Mouse (Mus musculus): Measurements from ENCODE around the gene Zfpl1. TPM values are rescaled to one million over a fixed set of nuclear protein-coding genes. Genes with fewer than 3 reads are reported as not detected.
A peak's percentile ranks its signal among the peaks of the same experiment; 100 is the strongest.
"Not testable (repeated sequence)": the region's sequence is repeated elsewhere in the genome, so short reads cannot be mapped to it uniquely, and the experiment has no call there.

Gene Zfpl1
- total RNA-seq, 2 experiments from 2014 or later: 11.2 to 13.1 TPM

GRCm38 (mm10) chr19:6047899-6048166 lies 36.9 kb downstream of the Zfpl1 start:
- intact Hi-C loops (cut with DNase I): loop anchor here (5.0 kb wide), 2 partner anchors 69 to 126 kb away; partner anchors contain the start of genes Cdc42ep2 and Sac3d1
- Histone ChIP-seq H3K27ac (peak overlapping the region; percentile 97), H3K4me3 (peak overlapping the region; percentile 97)
- TF ChIP-seq CTCF (IDR thresholded peaks at IDR 0.05): no peak
- no peak for DNase-seq

- H3K4me3 ChIP-seq: peak overlapping the region; percentile 97
- DNase-seq: no peak
- TF ChIP-seq CTCF (IDR thresholded peaks at IDR 0.05): no peak
- peak overlapping the region; percentile 97 for H3K27ac ChIP-seq
- intact Hi-C loops (cut with DNase I): loop anchor here (5.0 kb wide), 2 partner anchors 70 to 125 kb away; partner anchors contain the start of genes Cdc42ep2 and Sac3d1
Measured at GRCm38 (mm10) chr19:6047154-6047898, 37.4 kb downstream of the Zfpl1 start.

GRCm38 (mm10) chr19:6046294-6047153 lies 38.2 kb downstream of the Zfpl1 start, which contains the start of gene Syvn1:
Gene Syvn1, plus strand, starts transcription at chr19:6046576.
- Histone ChIP-seq H3K4me3 (peak within 1 kb of the TSS; percentile 97), H3K27ac (peak within 1 kb of the TSS; percentile 97)
- no peak for TF ChIP-seq CTCF (IDR thresholded peaks at IDR 0.05)
- intact Hi-C loops (cut with DNase I): loop anchor here (5.0 kb wide), 2 partner anchors 71 to 124 kb away; partner anchors contain the start of genes Cdc42ep2 and Sac3d1
- peak; percentile 93 for DNase-seq

- intact Hi-C loops (cut with DNase I): loop anchor here (1.0 to 5.0 kb wide), 3 partner anchors 72 to 123 kb away; partner anchors contain the start of genes Cdc42ep2 and Sac3d1
- TF ChIP-seq CTCF (IDR thresholded peaks at IDR 0.05): peak; percentile 16; the same call in 1 of the 2 replicates
- no peak for DNase-seq
- Histone ChIP-seq H3K27ac (peak overlapping the region; percentile 97), H3K4me3 (peak overlapping the region; percentile 97)
Measured at GRCm38 (mm10) chr19:6045366-6046293, 39.1 kb downstream of the Zfpl1 start.

DNA sequence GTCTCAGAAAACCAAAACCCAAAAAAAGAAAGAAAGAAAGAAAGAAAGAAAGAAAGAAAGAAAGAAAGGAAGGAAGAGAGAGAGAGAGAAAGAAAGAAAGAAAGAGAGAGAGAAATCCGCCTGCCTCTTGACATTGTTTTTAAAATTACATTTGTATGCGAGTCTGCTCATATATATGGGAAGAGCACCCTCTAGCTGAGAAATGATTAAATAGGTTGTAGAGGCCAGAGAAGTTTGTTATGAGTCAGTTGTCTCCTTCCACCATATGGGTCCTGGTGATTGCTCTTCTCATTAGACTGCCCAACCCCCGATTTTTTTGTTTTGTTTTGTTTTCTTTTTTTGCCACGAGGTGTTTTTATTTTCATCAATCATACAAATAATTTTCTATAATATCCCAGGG lies 40.7 kb downstream of the Zfpl1 start:
- peak; percentile 51 for TF ChIP-seq CTCF (IDR thresholded peaks at IDR 0.05)
- H3K4me3 ChIP-seq; H3K27ac ChIP-seq; DNase-seq; intact Hi-C loops (cut with DNase I): not testable (repeated sequence)

DNA sequence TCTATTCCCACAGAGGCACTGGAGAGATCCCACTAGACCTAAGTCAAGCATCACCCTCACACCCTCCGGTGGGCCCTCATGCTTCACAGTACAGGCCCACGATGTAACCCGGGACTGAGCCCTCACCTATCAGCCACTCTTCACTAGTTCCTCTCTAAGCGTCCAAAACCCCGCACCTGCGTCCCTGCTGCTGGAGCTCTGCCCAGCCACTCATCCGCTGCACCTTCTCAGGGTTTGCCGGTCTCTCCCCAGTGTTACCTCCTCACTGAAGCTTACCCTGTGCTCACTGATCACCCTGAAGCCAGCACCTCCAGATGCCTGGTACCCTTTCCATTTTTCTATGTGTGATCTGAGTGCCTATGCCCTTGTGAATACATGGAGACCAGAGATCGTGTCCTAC lies 42.5 kb downstream of the Zfpl1 start:
- no peak for TF ChIP-seq CTCF (IDR thresholded peaks at IDR 0.05)
- Histone ChIP-seq H3K4me3 (no peak overlapping the region), H3K27ac (no peak overlapping the region)
- intact Hi-C loops (cut with DNase I): no loop called here
- no peak for DNase-seq

- DNase-seq: no peak
- no peak overlapping the region for H3K4me3 ChIP-seq
- intact Hi-C loops (cut with DNase I): no loop called here
- no peak overlapping the region for H3K27ac ChIP-seq
- TF ChIP-seq CTCF (IDR thresholded peaks at IDR 0.05): peak; percentile 29; the same call in 1 of the 2 replicates
Measured at GRCm38 (mm10) chr19:6040002-6040401, 44.8 kb downstream of the Zfpl1 start.

GRCm38 (mm10) chr19:6038326-6038725 lies 46.4 kb downstream of the Zfpl1 start:
- no peak for DNase-seq
- intact Hi-C loops (cut with DNase I): no loop called here
- no peak for TF ChIP-seq CTCF (IDR thresholded peaks at IDR 0.05)
- H3K27ac ChIP-seq: no peak overlapping the region
- no peak overlapping the region for H3K4me3 ChIP-seq

DNA sequence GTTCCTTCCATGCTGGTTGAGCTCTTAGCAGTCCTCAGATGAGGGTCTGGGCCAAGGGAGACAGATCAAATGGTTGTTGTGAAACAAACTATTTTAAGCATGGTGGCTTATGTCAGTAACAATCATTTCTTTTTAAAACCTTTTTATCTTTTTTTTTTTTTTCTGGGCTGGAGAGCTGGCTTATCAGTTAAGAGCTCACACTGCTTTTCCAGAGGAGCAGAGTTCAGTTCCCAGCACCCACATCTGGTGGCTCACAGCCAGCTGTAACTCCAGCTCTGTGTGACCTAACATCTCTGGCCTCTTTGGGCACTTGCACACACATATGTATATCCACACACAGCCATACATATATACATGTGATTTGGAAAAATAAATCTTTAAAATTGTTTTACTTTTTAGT lies 47.1 kb downstream of the Zfpl1 start:
- intact Hi-C loops (cut with DNase I): no loop called here
- no peak for TF ChIP-seq CTCF (IDR thresholded peaks at IDR 0.05)
- H3K4me3 ChIP-seq: no peak overlapping the region
- DNase-seq: no peak
- H3K27ac ChIP-seq: no peak overlapping the region

DNA sequence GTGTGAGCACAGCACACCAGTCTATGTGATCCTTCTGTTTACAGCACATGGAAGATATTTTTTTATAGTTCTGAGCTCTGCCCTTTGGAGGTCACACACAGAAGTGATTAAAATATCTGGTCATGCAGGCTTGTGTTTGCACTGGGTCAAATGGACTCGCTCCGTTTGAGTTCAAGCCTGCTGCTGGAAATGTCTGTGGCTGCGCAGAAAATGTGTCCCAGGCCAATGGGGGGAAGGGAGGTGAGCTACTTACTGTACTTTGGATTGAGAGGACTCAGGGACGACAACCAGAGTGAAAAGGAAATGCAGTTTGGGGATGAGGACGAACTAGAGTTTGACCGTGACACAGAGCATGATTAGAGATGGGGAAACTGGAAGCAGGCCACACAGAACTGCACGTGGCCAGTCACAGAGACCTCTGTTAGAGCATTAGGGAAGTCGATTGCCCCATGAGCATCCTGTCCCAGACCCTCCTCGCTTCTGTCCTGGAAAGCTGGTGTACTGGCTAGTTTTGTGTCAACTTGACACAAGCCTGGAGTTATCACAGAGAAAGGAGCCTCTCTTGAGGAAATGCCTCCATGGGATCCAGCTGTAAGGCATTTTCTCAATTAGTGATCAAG lies 48.7 kb downstream of the Zfpl1 start:
- no peak for TF ChIP-seq CTCF (IDR thresholded peaks at IDR 0.05)
- no peak overlapping the region for H3K27ac ChIP-seq
- intact Hi-C loops (cut with DNase I): no loop called here
- H3K4me3 ChIP-seq: no peak overlapping the region
- DNase-seq: no peak

Small RNAs within 50 kb of the gene (microRNA-seq; reads per million reads assigned to microRNA genes)
- not detected for gene Mir6988

Other genes with a start within 250 kb of the Zfpl1 start
- gene Frmd8, start 209.7 kb downstream of the Zfpl1 start, total RNA-seq (2021): 1 to 10 TPM; 3.4 to 4.0 TPM
- gene Slc25a45, start 207.1 kb downstream of the Zfpl1 start, total RNA-seq (2021): under 1 TPM; 0.79 to 0.84 TPM
- under 1 TPM; 0.10 to 0.20 TPM for gene Tigd3, start 190.8 kb downstream of the Zfpl1 start, total RNA-seq (2021)
- 10 to 100 TPM; 87.8 to 88.4 TPM for gene Dpf2, start 171.9 kb downstream of the Zfpl1 start, total RNA-seq (2021)
- 10 to 100 TPM in 1 of 2 experiments, 1 to 10 TPM in 1; 8.2 to 14.3 TPM for gene Cdc42ep2, start 160.1 kb downstream of the Zfpl1 start, total RNA-seq (2021)
- 1 to 10 TPM; 8.9 to 9.2 TPM for gene Pola2, start 120.8 kb downstream of the Zfpl1 start, total RNA-seq (2021)
- gene Slc22a20, start 98.8 kb downstream of the Zfpl1 start, total RNA-seq (2021): not detected
- 10 to 100 TPM; 87.0 to 93.7 TPM for gene Capn1, start 69.1 kb downstream of the Zfpl1 start, total RNA-seq (2021)
- 10 to 100 TPM; 17.1 to 20.6 TPM for gene Syvn1, start 38.4 kb downstream of the Zfpl1 start, total RNA-seq (2021)
- 10 to 100 TPM; 24.6 to 30.9 TPM for gene Mrpl49, start 27.2 kb downstream of the Zfpl1 start, total RNA-seq (2021)
- 100 to 1,000 TPM; 410 to 473 TPM for gene Fau, start 27.1 kb downstream of the Zfpl1 start, total RNA-seq (2021)
- gene Znhit2, start 23.8 kb downstream of the Zfpl1 start, total RNA-seq (2021): 1 to 10 TPM; 8.3 to 8.5 TPM
- 1 to 10 TPM; 4.6 TPM for gene Tm7sf2, start 16.6 kb downstream of the Zfpl1 start, total RNA-seq (2021)
- gene Vps51, start 7.7 kb downstream of the Zfpl1 start, total RNA-seq (2021): 10 to 100 TPM; 20.6 to 23.9 TPM
- gene Tmem262, start 4.9 kb downstream of the Zfpl1 start, total RNA-seq (2021): not detected
- gene Gm28374, start 2.7 kb downstream of the Zfpl1 start, total RNA-seq (2021): not detected
- gene Cdca5, start within 50 bp of the Zfpl1 start, total RNA-seq (2021): not detected
- gene AC131692.1, start 9.5 kb upstream of the Zfpl1 start, total RNA-seq (2021): not detected
- not detected for gene Naaladl1, start 20.8 kb upstream of the Zfpl1 start, total RNA-seq (2021)
- gene Sac3d1, start 33.7 kb upstream of the Zfpl1 start, total RNA-seq (2021): 1 to 10 TPM; 9.2 to 9.3 TPM
- 10 to 100 TPM in 1 of 2 experiments, 1 to 10 TPM in 1; 9.0 to 10.0 TPM for gene Snx15, start 43.3 kb upstream of the Zfpl1 start, total RNA-seq (2021)
- gene Batf2, start 56.0 kb upstream of the Zfpl1 start, total RNA-seq (2021): under 1 TPM; 0.23 to 0.75 TPM
- gene Arl2, start 56.6 kb upstream of the Zfpl1 start, total RNA-seq (2021): 10 to 100 TPM; 57.5 to 70.8 TPM
- not detected for gene Majin, start 99.4 kb upstream of the Zfpl1 start, total RNA-seq (2021)
- gene Gpha2, start 141.4 kb upstream of the Zfpl1 start, total RNA-seq (2021): not detected
- gene Ppp2r5b, start 150.9 kb upstream of the Zfpl1 start, total RNA-seq (2021): 10 to 100 TPM; 35.6 to 37.7 TPM
- gene Atg2a, start 156.7 kb upstream of the Zfpl1 start, total RNA-seq (2021): 10 to 100 TPM; 18.4 to 19.0 TPM
- gene Ehd1, start 191.8 kb upstream of the Zfpl1 start, total RNA-seq (2021): 10 to 100 TPM; 28.4 to 32.3 TPM
- gene Cdc42bpg, start 221.5 kb upstream of the Zfpl1 start, total RNA-seq (2021): 1 to 10 TPM; 6.0 to 6.4 TPM